Mouse (Mus musculus): ENCODE data around the gene Acad11.

Gene Acad11

DNA sequence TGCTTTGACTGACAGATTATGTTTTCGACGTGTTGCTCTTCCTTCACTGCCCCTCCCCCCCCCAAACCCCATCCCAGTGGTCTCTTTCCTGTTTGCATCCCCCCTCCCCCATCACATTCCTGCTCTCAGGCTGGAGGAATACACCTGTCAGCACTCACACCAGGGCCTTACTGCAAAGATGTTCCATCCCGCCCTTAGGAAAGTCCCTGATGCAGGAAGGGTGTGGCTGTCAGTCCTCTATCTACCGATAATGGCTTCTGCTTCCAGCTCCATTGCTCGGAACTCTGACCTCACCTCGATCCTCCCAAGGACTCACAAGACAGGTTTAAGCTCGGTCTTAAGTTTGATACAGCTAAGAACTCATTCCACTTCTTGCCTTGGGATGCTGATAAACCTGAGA is 83.5 kb downstream of the Acad11 start:
- DNase-seq (ENCODE audit: low read depth), result no peak

DNA sequence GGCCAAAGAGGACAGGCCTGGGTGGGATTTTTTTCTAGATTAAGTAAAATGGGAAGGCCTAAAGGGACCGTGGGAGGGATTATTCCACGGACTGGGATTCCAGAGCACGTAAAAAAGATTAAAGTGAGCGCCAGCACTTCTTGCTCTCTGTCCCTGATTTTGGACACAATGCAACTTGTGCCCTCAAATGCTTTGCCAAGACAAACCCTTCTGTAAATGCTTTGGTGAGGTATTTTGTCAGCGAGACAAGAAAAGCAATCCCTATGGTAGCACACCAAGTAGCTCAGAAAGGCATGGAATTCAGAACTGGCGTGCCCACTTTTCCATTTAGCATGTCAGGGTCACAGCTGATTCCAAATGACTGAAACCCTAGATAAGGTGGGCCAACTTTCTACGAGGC is 85.8 kb downstream of the Acad11 start:
- no peak for DNase-seq (ENCODE audit: low read depth)

DNA sequence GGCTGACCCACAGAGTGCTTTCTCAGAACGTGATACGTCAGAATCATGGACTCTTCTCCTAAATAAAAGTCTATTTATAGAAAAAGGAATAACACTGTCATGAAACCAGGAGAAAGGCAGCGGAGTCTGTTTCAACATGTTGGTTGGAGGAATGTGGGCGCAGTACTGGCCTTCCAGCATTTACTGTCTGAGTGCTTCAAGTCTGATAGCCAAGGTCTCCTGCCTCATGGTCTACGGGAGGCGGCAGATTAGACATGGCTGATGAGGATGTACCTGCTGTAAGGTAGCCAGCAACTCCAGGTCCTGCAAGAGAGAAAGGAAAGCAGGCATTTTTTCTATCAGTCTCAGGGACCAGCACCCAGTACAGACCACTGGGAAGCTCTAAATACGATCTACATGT is 88.9 kb downstream of the Acad11 start:
- no peak for DNase-seq (ENCODE audit: low read depth)

DNA sequence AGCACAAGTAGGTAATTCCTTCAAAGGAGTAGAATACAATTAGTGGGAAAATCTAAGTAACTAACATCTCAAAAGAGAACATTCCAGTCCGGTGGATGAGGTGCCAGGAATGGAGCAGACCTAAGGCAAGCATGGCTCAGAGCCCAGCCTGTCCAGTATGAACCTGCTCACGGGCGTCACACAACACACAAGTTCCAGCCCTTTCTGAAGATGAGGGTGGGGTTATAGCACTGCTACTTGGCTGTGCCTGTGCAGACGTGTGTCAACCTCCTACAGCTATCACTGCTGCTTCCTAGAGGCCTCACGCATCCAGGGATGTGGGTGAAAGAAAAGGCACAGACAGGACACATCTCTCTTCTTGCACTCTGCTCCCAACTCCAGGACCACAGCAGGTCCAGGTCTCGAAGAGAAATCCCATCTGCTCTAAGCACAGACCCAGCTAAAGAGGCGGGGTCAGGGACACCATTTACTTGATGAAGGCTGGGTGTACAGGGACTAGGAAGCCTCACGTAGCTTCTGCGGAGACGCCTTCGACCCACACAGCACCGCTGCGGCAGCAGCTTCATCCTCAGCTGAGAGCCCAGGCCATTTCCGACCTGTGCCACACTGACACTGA is 92.0 kb downstream of the Acad11 start:
- DNase-seq (ENCODE audit: low read depth), result no peak

DNA sequence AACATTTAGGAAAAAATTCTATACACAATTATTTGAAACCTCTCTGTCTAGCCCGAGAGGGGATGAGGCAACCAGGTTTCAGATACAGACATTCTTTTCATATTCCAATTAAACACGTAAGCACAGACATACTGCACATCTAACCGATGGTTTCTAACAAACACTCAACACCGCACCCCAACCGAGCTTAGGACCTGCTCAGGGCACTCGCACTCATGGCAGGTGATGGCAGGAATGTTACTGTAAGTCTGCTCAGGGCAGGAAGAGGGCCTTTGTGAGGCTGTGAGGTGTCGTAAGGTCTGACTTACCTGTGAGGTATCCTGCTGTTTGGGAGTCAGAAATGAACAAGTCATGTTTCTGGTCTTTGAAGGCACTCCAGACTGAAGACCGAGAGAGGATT is 93.3 kb downstream of the Acad11 start:
- no peak for DNase-seq (ENCODE audit: low read depth)

DNA sequence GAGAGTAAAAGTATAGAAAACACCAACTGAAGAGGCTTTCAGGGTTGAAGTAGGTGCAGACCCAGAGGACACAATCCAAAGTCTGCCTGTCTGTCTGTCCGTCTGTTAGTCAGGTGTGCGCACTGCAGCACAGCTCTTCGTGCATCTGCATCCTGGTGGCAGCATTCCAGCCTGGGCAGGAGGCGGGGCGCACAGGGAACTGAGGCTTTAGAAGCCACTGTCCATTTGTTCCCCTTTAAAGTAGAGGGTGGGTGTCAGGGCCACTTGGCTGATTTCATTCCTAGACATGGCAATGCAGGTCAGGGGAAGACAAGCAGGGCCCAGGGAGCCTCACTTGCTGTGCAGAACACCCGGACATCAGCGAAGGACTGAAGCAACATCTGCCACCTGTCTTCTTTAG is 94.1 kb downstream of the Acad11 start:
- DNase-seq (ENCODE audit: low read depth), result no peak

DNA sequence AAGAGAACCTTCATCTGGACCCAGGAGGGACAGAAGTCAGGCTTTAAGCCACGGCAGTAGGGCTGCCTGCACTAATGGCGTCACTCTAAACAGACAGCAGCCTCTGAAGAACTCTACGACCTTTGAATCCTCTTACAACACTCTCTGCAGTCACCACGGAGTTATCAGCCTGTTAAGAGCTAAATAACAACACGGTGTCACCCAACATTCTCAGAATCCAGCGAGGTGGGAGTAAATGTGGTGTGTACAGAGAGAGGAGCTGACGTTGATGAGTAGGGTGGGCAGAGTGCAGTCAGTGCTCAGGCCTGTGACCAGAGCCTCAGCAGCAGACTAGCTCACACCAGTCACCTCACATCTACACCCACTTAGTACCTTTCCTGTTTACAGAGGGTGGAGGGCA is 97.9 kb downstream of the Acad11 start:
- no peak for DNase-seq (ENCODE audit: low read depth)

DNA sequence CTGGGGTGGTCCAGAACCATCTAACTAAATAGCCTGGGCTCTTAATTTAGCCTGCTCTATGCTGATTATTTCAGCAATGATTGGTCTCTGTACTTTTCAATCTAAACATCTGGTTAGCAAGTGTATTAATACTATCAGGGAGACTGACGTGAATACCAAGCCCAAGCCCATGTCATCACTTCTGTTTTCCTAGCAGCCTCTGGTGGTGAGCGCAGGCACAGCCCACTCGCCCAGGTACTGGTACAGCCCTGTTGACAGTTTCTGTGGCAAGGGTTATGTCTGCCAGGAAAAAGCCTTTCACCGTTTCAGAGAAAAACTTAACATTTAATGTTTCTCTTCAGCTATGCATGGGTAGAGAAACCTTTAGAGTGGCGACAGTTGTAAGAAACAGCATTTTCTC is 101.0 kb downstream of the Acad11 start:
- no peak for DNase-seq (ENCODE audit: low read depth)

DNA sequence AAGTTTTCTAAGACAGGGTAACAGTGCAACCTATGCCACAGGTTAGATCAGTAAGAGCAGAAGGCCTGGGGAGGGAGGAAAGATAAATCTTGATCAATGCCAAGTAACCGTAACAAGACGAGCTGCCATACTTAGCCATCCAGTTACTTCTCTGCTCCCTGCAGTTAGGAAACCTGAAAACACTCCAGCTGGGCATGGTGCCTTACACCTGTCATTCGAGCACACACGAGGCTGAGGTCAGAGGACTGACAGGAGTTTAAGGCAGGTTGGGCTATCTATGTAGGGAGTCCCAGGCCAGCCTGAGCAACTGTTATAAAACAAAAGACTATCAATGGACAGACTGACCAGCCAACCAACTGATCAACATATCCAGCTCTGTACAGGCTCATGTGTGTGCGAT is 102.7 kb downstream of the Acad11 start:
- DNase-seq (ENCODE audit: low read depth), result no peak

DNA sequence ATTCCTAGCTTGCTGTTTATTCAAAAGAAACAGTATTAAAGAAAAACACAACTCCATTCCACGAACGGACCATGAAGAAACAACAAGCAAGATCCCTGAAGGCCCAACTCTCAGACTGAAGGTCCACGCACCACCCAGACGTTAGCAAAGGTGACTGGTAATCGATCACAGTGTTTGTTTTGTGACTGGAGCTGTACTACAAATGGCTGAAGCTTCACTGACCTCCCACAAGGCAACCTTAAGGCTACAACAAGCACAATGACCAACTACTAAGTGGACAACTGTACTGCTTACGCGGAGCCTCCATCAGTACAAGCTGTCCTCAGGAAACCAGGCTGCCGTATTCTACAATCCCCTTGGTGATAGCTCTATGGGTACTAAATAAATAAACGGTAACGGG is 106.8 kb downstream of the Acad11 start:
- no peak for DNase-seq (ENCODE audit: low read depth)

DNA sequence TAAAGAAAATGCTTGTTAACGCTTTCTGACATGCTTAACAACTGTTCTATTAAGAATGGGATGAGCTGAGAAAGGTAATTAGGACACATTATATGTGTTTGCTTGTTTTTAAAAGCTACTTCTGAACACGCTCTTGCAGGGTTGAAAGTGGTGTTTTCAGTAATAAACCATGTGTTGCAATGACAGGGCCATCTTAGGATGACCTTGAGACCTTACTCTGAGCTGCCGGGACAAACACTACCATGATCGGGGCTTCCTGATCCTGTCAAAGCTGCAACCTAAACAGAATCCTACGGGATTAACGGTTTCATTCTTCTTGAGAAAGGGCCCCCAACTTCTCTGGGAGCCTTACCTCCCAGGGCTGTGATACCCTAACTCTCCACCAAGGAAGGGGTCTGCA is 108.5 kb downstream of the Acad11 start:
- no peak for DNase-seq (ENCODE audit: low read depth)

DNA sequence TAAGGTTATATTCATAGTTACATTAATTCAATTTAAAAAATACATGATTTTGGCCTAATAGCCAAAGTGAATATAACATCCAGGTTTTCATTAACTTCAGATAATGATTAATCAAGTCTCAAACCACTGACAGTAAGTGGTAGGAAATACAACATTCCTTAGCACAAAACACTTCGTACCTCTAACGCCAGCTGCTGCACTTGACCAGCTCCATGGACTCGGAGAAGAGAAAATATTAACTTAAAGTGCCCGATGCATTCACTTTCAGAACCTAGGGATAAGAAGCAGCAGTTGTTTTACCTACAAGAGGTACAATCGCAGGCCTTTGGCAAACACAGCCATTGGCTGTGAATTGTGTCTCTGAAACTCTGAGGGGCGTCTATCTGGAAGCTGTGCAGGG is 109.2 kb downstream of the Acad11 start:
- no peak for DNase-seq (ENCODE audit: low read depth)
